Mouse (Mus musculus): ENCODE results near the gene Rcor1. TPM values are rescaled to one million over a fixed set of nuclear protein-coding genes. Genes with fewer than 3 reads are reported as not detected.
A peak's percentile ranks its signal among the peaks of the same experiment; 100 is the strongest.

Rcor1 gene
- polyA plus RNA-seq (2014; fragmentation: Nextera tagmentation; extraction: Ambion mirVana), result 11.5 and 13.2 TPM in 2 replicates

DNA sequence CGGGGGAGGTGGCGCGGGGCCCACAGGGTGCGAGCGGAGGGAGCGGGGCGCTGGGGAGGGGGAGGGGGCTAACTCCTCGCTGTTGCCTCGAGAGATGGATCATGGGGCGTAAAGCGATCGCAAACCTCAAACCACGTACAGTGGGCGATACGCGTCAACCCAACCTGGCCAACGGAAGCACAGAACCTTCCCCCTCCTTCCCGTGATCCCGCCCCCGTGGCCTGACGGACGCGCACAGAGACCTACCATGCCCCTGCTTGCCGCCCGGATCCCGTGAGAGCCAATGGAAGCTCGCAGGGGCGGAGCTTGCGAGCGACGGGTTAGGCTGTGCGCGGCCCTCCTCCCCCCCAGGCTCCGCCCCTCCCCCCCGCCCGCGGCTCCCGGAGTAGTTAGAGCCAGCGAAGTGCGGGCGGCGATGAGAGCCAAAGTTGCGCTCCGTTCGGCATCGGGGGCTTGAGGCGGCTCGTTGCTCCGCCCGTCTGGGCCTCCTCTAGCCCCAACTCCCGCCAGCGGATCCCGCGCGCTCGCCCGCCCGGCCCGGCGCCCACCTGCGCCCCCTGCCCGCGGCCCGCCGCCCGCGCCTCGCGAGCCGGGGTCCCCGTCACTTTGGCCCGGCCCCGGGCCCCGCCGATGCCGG is at the start of gene Rcor1:
Gene Rcor1 (plus strand): TSS at position 376 of the 637 bp plus-strand sequence.
- H3K9me3 ChIP-seq (ENCODE audit: control insufficient read depth, low read length), result no peaks in the 10 kb centered on the region
- under 1% methylated on average over 60 of the region's 76 CpGs for WGBS
- peak within 1 kb of the TSS; percentile 98 for H3K27ac ChIP-seq (ENCODE audit: low read depth, low read length)
- peak; percentile 97 for ATAC-seq (ENCODE audit: low FRiP score)
- no peaks in the 10 kb centered on the region for H3K36me3 ChIP-seq (ENCODE audit: control insufficient read depth, insufficient read depth, low read length)
- peak within 1 kb of the TSS; percentile 96 for H3K4me3 ChIP-seq (ENCODE audit: low read depth, low read length)
- no peaks in the 10 kb centered on the region for H3K4me1 ChIP-seq (replicated peaks; ENCODE audit: control insufficient read depth, insufficient read depth, low read length)
- DNase-seq (ENCODE audit: low spot score), result peak; percentile 98
- peak within 1 kb of the TSS; percentile 93 for H3K9ac ChIP-seq (ENCODE audit: low read depth, low read length)
- no peaks in the 10 kb centered on the region for H3K27me3 ChIP-seq (ENCODE audit: control insufficient read depth, insufficient read depth, low read length)
- H3K4me2 ChIP-seq (replicated peaks; ENCODE audit: low read depth, low read length), result peak within 1 kb of the TSS; percentile 97

DNA sequence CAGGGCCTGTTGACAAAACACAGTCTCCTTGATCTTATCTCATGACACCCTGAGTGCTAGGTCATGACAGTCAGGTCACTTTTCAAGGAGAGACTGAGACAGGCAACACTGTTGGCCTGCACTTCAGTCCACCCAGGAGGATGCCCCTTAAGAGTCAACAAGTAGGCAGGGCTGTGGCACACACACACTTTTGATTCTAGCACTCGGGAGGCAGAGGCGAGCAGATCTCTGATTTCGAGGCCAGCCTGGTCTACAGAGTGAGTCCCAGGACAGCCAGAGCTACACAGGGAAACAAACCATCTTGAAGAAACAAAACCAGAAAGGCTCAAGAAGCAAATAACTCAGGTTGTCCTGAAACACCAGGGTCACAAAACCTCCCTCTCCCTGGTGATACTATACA is 49.7 kb upstream of the Rcor1 start:
- H3K4me1 ChIP-seq (replicated peaks; ENCODE audit: control insufficient read depth, insufficient read depth, low read length), result no peaks in the 10 kb centered on the region
- ATAC-seq (ENCODE audit: low FRiP score) (no peak), DNase-seq (ENCODE audit: low spot score) (no peak)
- no peak overlapping the region for H3K27ac ChIP-seq (ENCODE audit: low read depth, low read length)
- H3K9ac ChIP-seq (ENCODE audit: low read depth, low read length), result no peak overlapping the region
- H3K4me2 ChIP-seq (replicated peaks; ENCODE audit: low read depth, low read length), result no peak overlapping the region
- WGBS, result 89% methylated on average over 3 of the region's 3 CpGs
- no peak overlapping the region for H3K4me3 ChIP-seq (ENCODE audit: low read depth, low read length)
- H3K9me3 ChIP-seq (ENCODE audit: control insufficient read depth, low read length), result no peaks in the 10 kb centered on the region
- H3K27me3 ChIP-seq (ENCODE audit: control insufficient read depth, insufficient read depth, low read length), result no peaks in the 10 kb centered on the region
- no peaks in the 10 kb centered on the region for H3K36me3 ChIP-seq (ENCODE audit: control insufficient read depth, insufficient read depth, low read length)

DNA sequence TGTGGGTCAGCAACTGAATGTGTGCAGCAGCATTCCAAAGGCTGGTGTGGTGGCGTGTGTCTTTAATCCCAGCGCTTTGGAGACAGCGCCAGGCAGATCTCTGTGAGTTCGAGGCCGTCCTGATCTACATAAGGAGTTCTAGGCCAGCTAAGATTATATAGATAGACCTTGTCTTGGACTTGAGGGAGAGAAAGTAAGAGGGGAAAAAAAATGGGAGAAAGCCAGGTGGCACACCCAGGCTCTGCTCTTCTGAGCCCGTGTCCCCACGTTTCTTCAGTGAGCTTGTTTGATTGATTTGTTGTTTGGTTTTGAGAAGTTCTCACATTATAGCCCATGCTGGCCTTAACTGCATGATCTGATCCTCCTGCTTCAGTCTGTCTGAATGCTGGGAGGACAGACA is 48.7 kb upstream of the Rcor1 start:
- no peaks in the 10 kb centered on the region for H3K4me1 ChIP-seq (replicated peaks; ENCODE audit: control insufficient read depth, insufficient read depth, low read length)
- H3K27me3 ChIP-seq (ENCODE audit: control insufficient read depth, insufficient read depth, low read length), result no peaks in the 10 kb centered on the region
- H3K4me3 ChIP-seq (ENCODE audit: low read depth, low read length), result no peak overlapping the region
- H3K4me2 ChIP-seq (replicated peaks; ENCODE audit: low read depth, low read length), result no peak overlapping the region
- no peak overlapping the region for H3K9ac ChIP-seq (ENCODE audit: low read depth, low read length)
- WGBS, result 91% methylated on average over 7 of the region's 7 CpGs
- H3K36me3 ChIP-seq (ENCODE audit: control insufficient read depth, insufficient read depth, low read length), result no peaks in the 10 kb centered on the region
- no peak overlapping the region for H3K27ac ChIP-seq (ENCODE audit: low read depth, low read length)
- no peaks in the 10 kb centered on the region for H3K9me3 ChIP-seq (ENCODE audit: control insufficient read depth, low read length)
- ATAC-seq (ENCODE audit: low FRiP score) (no peak), DNase-seq (ENCODE audit: low spot score) (no peak)

DNA sequence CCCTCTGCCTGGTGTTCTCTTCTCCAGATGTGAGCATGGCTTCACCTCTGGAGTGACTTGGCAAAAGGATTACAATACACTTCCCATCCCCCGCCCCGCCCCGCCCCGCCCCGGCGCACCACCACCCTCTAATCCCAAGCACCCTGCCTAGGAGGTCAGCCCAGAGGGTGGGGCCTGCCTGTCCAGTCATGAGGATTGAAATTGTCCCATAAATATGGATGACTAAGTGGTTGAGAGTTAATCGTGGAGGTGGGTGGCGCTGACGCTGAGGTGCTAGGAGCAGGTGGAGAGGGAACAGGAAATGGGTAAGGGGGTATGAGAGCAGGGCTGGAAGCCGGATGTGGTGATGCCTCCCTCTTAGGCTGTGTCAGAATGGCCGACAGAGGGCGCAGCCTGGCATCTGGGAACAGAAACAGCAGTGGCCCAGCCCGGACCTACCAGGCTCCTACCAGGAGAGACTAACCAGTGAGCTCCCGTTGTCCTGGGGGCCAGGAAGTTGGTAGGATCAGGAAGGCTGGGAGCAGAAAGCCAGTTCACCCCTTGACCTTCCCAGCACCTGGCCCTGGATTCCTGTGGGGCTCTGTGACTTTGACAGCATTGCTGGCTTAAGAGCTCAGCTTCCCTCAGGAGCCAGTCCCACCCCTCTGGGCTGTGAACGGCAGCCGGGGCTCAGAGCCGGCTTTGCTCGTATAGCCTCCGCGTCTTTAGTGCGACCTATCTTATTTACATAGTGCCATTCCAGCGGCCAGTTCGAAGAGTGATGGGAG is 47.6 kb upstream of the Rcor1 start:
- peak; percentile 92 for ATAC-seq (ENCODE audit: low FRiP score)

DNA sequence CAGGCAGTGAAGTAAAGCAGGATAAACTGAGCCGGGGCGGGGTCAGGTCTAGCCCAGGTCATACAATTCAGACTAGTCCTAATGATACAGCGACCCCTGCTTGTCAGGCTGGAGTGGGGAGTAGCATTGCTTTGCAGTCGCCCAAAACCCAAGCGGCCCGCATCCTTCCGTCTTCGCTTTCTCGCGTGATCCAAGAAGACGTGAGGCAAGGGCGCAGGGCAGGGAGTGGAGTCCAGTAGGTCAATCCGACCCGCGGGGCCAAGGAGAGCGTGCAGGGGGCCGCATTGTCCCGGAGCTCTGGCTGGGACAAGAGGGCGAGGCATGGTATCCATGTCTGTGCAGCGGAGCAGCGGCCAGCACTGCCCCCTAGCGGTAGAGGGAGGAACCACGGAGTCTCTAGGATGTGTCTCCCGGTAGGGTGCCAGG is 47.0 kb upstream of the Rcor1 start:
- Histone ChIP-seq H3K9ac (ENCODE audit: low read depth, low read length) (peak overlapping the region; percentile 71), H3K4me3 (ENCODE audit: low read depth, low read length) (peak overlapping the region; percentile 37), H3K36me3 (ENCODE audit: control insufficient read depth, insufficient read depth, low read length) (no peaks in the 10 kb centered on the region), H3K9me3 (ENCODE audit: control insufficient read depth, low read length) (no peaks in the 10 kb centered on the region), H3K4me1 (replicated peaks; ENCODE audit: control insufficient read depth, insufficient read depth, low read length) (no peaks in the 10 kb centered on the region), H3K27ac (ENCODE audit: low read depth, low read length) (peak overlapping the region; percentile 49), H3K4me2 (replicated peaks; ENCODE audit: low read depth, low read length) (peak overlapping the region; percentile 48), H3K27me3 (ENCODE audit: control insufficient read depth, insufficient read depth, low read length) (no peaks in the 10 kb centered on the region)
- DNase-seq (ENCODE audit: low spot score) (peak; percentile 95), ATAC-seq (ENCODE audit: low FRiP score) (peak; percentile 94)
- WGBS, result under 1% methylated on average over 24 of the region's 24 CpGs

More for the DNA sequence above, 47.6 kb upstream of the Rcor1 start:
- Histone ChIP-seq H3K9me3 (ENCODE audit: control insufficient read depth, low read length) (no peaks in the 10 kb centered on the region), H3K9ac (ENCODE audit: low read depth, low read length) (peak overlapping the region; percentile 71), H3K27me3 (ENCODE audit: control insufficient read depth, insufficient read depth, low read length) (no peaks in the 10 kb centered on the region), H3K36me3 (ENCODE audit: control insufficient read depth, insufficient read depth, low read length) (no peaks in the 10 kb centered on the region), H3K4me2 (replicated peaks; ENCODE audit: low read depth, low read length) (peak overlapping the region; percentile 48), H3K4me3 (ENCODE audit: low read depth, low read length) (peak overlapping the region; percentile 37), H3K27ac (ENCODE audit: low read depth, low read length) (peak overlapping the region; percentile 37; the same call in 1 of the 2 replicates), H3K4me1 (replicated peaks; ENCODE audit: control insufficient read depth, insufficient read depth, low read length) (no peaks in the 10 kb centered on the region)
- 3% methylated on average over 23 of the region's 23 CpGs for WGBS
- DNase-seq (ENCODE audit: low spot score), result peak; percentile 91

DNA sequence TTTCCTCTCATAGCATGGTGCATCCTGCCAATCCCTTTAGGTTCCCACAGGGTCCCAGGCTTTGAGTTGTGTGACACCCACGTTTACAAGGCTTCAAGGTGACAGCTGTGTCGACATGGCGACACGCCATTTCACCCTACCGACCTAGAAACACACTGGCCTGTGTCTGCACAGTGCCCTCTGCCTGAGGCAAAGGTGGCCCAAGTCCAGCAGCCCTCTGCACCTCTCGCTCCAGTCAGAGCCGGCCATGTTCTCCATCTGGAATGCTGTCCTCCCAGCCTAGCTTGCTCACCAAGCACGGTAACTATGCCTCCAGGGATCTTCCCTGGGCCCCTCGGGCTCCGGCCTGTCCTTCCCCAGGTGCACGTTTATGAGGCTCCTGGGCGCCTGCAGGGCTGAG is 46.4 kb upstream of the Rcor1 start:
- ATAC-seq (ENCODE audit: low FRiP score) (peak; percentile 5; the same call in 1 of the 2 replicates), DNase-seq (ENCODE audit: low spot score) (no peak)
- H3K4me3 ChIP-seq (ENCODE audit: low read depth, low read length), result no peak overlapping the region
- no peak overlapping the region for H3K9ac ChIP-seq (ENCODE audit: low read depth, low read length)
- no peaks in the 10 kb centered on the region for H3K4me1 ChIP-seq (replicated peaks; ENCODE audit: control insufficient read depth, insufficient read depth, low read length)
- 84% methylated on average over 12 of the region's 12 CpGs for WGBS
- no peaks in the 10 kb centered on the region for H3K36me3 ChIP-seq (ENCODE audit: control insufficient read depth, insufficient read depth, low read length)
- H3K27me3 ChIP-seq (ENCODE audit: control insufficient read depth, insufficient read depth, low read length), result no peaks in the 10 kb centered on the region
- no peak overlapping the region for H3K27ac ChIP-seq (ENCODE audit: low read depth, low read length)
- no peaks in the 10 kb centered on the region for H3K9me3 ChIP-seq (ENCODE audit: control insufficient read depth, low read length)
- peak overlapping the region; percentile 48 for H3K4me2 ChIP-seq (replicated peaks; ENCODE audit: low read depth, low read length)

DNA sequence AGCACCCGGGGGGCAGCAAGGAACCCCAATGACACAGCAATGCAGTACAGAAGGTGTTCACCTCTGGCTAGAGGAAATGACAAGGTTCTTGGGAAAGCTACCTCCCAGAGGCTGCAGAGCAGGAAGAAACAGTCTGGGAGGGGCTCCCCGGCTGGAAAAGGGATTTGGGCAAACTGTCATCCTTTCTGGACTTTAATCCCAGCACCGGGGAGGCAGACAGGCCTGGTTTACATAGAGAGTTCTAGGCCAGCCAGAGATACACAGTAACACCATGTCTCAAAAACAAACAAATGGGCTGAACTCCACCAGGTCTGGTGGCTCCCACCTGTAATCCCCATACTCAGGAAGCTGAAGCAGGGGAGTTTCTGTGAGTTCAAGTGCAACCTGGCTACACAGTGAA is 45.9 kb upstream of the Rcor1 start:
- H3K27ac ChIP-seq (ENCODE audit: low read depth, low read length), result no peak overlapping the region
- no peaks in the 10 kb centered on the region for H3K27me3 ChIP-seq (ENCODE audit: control insufficient read depth, insufficient read depth, low read length)
- 91% methylated on average over 3 of the region's 3 CpGs for WGBS
- H3K4me1 ChIP-seq (replicated peaks; ENCODE audit: control insufficient read depth, insufficient read depth, low read length), result no peaks in the 10 kb centered on the region
- H3K9me3 ChIP-seq (ENCODE audit: control insufficient read depth, low read length), result no peaks in the 10 kb centered on the region
- no peak for DNase-seq (ENCODE audit: low spot score)
- no peak overlapping the region for H3K4me2 ChIP-seq (replicated peaks; ENCODE audit: low read depth, low read length)
- no peak for ATAC-seq (ENCODE audit: low FRiP score)
- no peak overlapping the region for H3K4me3 ChIP-seq (ENCODE audit: low read depth, low read length)
- no peaks in the 10 kb centered on the region for H3K36me3 ChIP-seq (ENCODE audit: control insufficient read depth, insufficient read depth, low read length)
- no peak overlapping the region for H3K9ac ChIP-seq (ENCODE audit: low read depth, low read length)

DNA sequence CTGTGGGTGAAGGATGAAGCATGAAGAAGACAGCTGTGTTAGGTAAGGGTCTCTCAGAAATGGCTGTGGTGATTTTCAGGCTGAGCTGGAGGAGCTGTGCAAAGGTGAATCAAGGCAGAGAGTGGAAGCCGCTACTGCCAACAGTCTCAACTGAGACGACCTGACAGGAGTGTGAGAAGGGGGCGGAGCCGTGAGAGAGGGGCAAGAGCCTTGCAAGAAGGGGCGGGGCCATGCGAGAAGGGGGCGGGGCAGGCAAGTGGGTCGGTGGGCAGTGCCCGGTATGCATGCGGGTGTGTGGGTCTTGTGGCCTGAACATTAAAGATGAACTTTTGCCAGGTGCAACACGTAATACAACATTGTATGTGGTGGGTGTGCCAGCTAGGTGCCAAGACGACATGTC is 44.5 kb upstream of the Rcor1 start:
- DNase-seq (ENCODE audit: low spot score) (no peak), ATAC-seq (ENCODE audit: low FRiP score) (no peak)
- Histone ChIP-seq H3K4me2 (replicated peaks; ENCODE audit: low read depth, low read length) (no peak overlapping the region), H3K27ac (ENCODE audit: low read depth, low read length) (no peak overlapping the region), H3K4me3 (ENCODE audit: low read depth, low read length) (no peak overlapping the region), H3K27me3 (ENCODE audit: control insufficient read depth, insufficient read depth, low read length) (no peaks in the 10 kb centered on the region), H3K9me3 (ENCODE audit: control insufficient read depth, low read length) (no peaks in the 10 kb centered on the region), H3K4me1 (replicated peaks; ENCODE audit: control insufficient read depth, insufficient read depth, low read length) (no peaks in the 10 kb centered on the region), H3K9ac (ENCODE audit: low read depth, low read length) (no peak overlapping the region), H3K36me3 (ENCODE audit: control insufficient read depth, insufficient read depth, low read length) (no peaks in the 10 kb centered on the region)
- WGBS, result 41% methylated on average over 12 of the region's 12 CpGs

DNA sequence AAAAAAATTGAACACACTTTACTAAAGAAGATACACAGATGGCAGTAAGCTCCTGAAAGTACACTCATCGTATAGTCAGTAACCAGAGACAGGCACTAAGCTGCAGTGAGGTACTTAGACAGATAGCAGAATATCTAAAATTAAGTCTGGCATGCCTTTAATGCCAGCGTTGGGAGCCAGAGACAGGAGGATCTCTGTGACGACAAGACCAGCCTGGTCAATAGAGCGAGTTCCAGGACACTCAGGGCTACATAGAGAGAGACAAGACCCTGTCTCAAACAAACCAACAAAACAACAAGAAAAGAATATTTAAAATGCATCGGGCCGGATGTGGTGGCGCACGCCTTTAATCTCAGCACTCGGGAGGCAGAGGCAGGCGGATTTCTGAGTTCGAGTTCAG is 41.1 kb upstream of the Rcor1 start:
- ATAC-seq (ENCODE audit: low FRiP score), result no peak
- H3K4me1 ChIP-seq (replicated peaks; ENCODE audit: control insufficient read depth, insufficient read depth, low read length), result no peaks in the 10 kb centered on the region
- no peaks in the 10 kb centered on the region for H3K9me3 ChIP-seq (ENCODE audit: control insufficient read depth, low read length)
- 95% methylated on average over 11 of the region's 11 CpGs for WGBS
- DNase-seq (ENCODE audit: low spot score), result no peak
- no peak overlapping the region for H3K4me2 ChIP-seq (replicated peaks; ENCODE audit: low read depth, low read length)
- no peaks in the 10 kb centered on the region for H3K36me3 ChIP-seq (ENCODE audit: control insufficient read depth, insufficient read depth, low read length)
- no peak overlapping the region for H3K4me3 ChIP-seq (ENCODE audit: low read depth, low read length)
- H3K27me3 ChIP-seq (ENCODE audit: control insufficient read depth, insufficient read depth, low read length), result no peaks in the 10 kb centered on the region
- H3K27ac ChIP-seq (ENCODE audit: low read depth, low read length), result no peak overlapping the region
- H3K9ac ChIP-seq (ENCODE audit: low read depth, low read length), result no peak overlapping the region

Measured in hindbrain, embryonic 11.5 days (tissue).